Mouse (Mus musculus): ENCODE data around the gene Tenm3. TPM values are rescaled to one million over a fixed set of nuclear protein-coding genes. Genes with fewer than 3 reads are reported as not detected.

Tenm3 gene
- polyA plus RNA-seq, 1 experiment from 2014 or later: 4.7 TPM

DNA sequence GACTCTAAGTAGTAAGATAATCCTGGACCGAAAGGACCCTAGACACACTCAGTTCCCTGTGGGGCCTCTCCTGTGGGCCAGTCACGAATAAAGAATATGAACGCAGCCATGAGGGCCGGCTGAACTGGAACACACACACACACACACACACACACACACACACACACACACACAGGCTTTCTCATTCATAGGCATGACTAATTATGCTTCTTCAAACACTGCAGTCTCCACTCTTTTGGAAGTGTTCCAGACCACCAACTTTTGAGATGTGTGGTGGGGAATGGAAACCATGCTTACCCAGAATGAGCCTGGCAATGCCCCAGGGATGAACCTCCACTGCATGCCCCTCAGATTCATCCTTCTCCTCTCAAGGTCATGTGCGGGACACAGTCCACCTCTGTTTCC is 45.8 kb downstream of the Tenm3 start:
- 77% methylated on average over 5 of the region's 5 CpGs for WGBS (ENCODE audit: insufficient replicate concordance)
- no peaks in the 10 kb centered on the region for H3K4me1 ChIP-seq (ENCODE audit: insufficient read depth)
- DNase-seq (no peak), ATAC-seq (no peak)
- no peak overlapping the region for H3K4me2 ChIP-seq (ENCODE audit: low read depth, low read length)
- no peaks in the 10 kb centered on the region for H3K36me3 ChIP-seq (replicated peaks; ENCODE audit: insufficient read depth, low read length)
- TF ChIP-seq EP300 (IDR thresholded peaks at IDR 0.05; ENCODE audit: low read depth) (no peak), CTCF (IDR thresholded peaks at IDR 0.05; ENCODE audit: low read depth) (no peak)
- no peaks in the 10 kb centered on the region for H3K27me3 ChIP-seq (ENCODE audit: insufficient read depth, low read length)
- H3K9ac ChIP-seq (replicated peaks): no peak overlapping the region
- H3K9me3 ChIP-seq (ENCODE audit: low read length): no peaks in the 10 kb centered on the region
- H3K4me3 ChIP-seq (ENCODE audit: low read depth, low read length): no peak overlapping the region
- no peak overlapping the region for H3K27ac ChIP-seq (ENCODE audit: low read depth)

DNA sequence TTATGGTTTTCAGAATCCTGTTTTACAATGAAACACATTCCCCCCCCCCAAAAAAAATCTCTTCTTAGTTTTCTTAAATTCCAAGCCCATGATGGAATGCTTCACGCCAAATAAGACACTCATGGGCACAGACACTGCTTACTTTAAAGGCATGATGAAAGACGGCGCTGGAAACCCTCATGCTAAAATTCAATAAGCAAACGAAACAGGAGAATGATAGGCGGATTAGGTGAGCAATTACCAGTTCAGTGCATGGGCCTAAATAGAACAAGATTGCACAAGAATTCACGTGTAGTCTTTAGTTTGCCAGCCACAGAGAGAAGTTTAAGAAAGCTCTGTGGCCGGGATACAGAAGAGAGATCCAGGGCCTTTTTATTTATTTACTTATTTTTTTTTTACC is 49.5 kb downstream of the Tenm3 start:
- Histone ChIP-seq H3K36me3 (replicated peaks; ENCODE audit: insufficient read depth, low read length) (no peaks in the 10 kb centered on the region), H3K27me3 (ENCODE audit: insufficient read depth, low read length) (no peaks in the 10 kb centered on the region), H3K9me3 (ENCODE audit: low read length) (no peaks in the 10 kb centered on the region), H3K9ac (replicated peaks) (no peak overlapping the region), H3K4me2 (ENCODE audit: low read depth, low read length) (0 out of 2 replicates have a peak overlapping the region, but pooled peaks have one; percentile 9), H3K27ac (ENCODE audit: low read depth) (no peak overlapping the region), H3K4me3 (ENCODE audit: low read depth, low read length) (no peak overlapping the region), H3K4me1 (ENCODE audit: insufficient read depth) (no peaks in the 10 kb centered on the region)
- peak; percentile 51; the same call in 1 of the 2 replicates for ATAC-seq
- TF ChIP-seq EP300 (IDR thresholded peaks at IDR 0.05; ENCODE audit: low read depth): no peak
- DNase-seq: no peak
- 49% methylated on average over 7 of the region's 7 CpGs for WGBS (ENCODE audit: insufficient replicate concordance)

DNA sequence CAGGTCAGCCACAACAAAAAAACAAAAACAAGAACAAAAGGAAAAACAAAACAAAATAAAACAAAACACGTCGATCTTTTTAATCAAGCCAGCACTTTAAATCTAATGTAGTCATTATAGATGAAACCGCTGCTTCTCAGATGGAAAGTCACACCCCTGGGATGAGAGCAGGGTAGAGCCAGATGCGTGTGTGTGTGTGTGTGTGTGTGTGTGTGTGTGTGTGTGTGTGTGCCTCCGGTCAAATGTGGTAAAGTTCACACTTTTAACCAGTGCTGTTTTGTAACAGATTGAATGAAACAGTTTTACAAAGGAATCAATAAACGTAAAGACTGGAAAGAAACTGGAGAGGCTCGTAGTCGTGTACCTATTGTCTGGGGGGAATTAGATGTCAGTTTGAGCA is 50.0 kb downstream of the Tenm3 start:
- Histone ChIP-seq H3K36me3 (replicated peaks; ENCODE audit: insufficient read depth, low read length) (no peaks in the 10 kb centered on the region), H3K27ac (ENCODE audit: low read depth) (no peak overlapping the region), H3K4me3 (ENCODE audit: low read depth, low read length) (no peak overlapping the region), H3K4me1 (ENCODE audit: insufficient read depth) (no peaks in the 10 kb centered on the region), H3K27me3 (ENCODE audit: insufficient read depth, low read length) (no peaks in the 10 kb centered on the region), H3K9ac (replicated peaks) (no peak overlapping the region), H3K9me3 (ENCODE audit: low read length) (no peaks in the 10 kb centered on the region), H3K4me2 (ENCODE audit: low read depth, low read length) (0 out of 2 replicates have a peak overlapping the region, but pooled peaks have one; percentile 9)
- TF ChIP-seq CTCF (IDR thresholded peaks at IDR 0.05; ENCODE audit: low read depth) (no peak), EP300 (IDR thresholded peaks at IDR 0.05; ENCODE audit: low read depth) (no peak)
- ATAC-seq (peak; percentile 58; the same call in 1 of the 2 replicates), DNase-seq (peak; percentile 19)
- WGBS (ENCODE audit: insufficient replicate concordance): 66% methylated on average over 8 of the region's 8 CpGs

DNA sequence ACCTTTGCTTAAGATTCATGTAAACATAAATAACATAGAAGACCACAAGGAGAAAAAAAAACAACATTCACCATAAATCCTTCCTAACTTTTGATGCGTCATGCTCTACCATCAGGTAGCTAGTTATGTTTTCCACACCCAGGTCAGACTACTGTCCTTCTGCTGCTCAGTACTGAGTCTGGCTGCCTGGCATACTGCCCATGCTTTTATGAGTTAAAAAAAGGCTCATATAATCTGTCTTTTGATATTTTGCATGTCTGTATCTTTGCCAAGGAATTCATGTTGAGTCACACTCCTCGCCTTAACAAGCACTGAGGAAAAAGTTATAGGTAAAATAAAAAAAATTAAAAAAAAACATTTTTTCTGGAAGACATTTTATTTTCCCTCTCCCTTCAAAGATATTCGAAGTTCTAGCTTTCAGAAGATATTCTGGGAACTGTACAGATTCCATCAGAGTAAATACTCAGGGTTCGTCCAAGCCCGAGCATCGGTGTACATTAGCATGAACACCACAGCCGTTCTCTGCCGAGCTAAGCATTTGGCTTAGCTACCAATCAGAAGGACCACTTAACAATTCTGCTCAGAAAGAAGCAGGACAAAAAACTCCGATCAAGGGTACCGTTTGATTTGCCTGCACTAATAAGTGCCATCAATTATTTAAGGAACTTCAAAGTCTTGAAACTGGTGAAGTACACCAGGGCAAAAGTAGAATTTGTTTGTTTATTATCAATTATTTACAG is 51.0 kb downstream of the Tenm3 start:
- Histone ChIP-seq H3K4me1 (ENCODE audit: insufficient read depth) (no peaks in the 10 kb centered on the region), H3K36me3 (replicated peaks; ENCODE audit: insufficient read depth, low read length) (no peaks in the 10 kb centered on the region), H3K27me3 (ENCODE audit: insufficient read depth, low read length) (no peaks in the 10 kb centered on the region), H3K4me3 (ENCODE audit: low read depth, low read length) (no peak overlapping the region), H3K27ac (ENCODE audit: low read depth) (no peak overlapping the region), H3K4me2 (ENCODE audit: low read depth, low read length) (no peak overlapping the region), H3K9ac (replicated peaks) (no peak overlapping the region), H3K9me3 (ENCODE audit: low read length) (no peaks in the 10 kb centered on the region)
- TF ChIP-seq EP300 (IDR thresholded peaks at IDR 0.05; ENCODE audit: low read depth): no peak
- TF ChIP-seq CTCF (IDR thresholded peaks at IDR 0.05; ENCODE audit: low read depth): no peak
- ATAC-seq (no peak), DNase-seq (no peak)
- WGBS (ENCODE audit: insufficient replicate concordance): 65% methylated on average over 10 of the region's 10 CpGs

DNA sequence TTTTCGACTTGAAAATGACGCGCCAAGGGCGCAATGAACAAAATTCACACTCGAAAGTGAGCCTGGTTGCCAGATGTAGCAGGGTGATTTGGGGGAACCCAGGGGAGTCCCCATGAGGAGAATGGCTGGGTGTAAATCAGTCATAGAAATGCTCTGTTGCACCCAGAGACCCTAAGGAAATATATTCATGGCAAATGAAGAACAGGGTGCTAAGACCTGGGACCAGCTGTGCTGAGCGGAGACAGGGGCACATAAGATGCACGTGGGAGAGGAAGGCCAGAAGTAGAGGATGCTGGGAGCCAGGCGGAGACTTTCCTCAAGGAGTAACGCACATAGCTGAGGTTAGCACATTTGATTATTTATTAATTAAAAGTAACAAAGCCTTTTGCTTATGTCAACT is 60.4 kb downstream of the Tenm3 start:
- Histone ChIP-seq H3K4me1 (ENCODE audit: insufficient read depth) (no peaks in the 10 kb centered on the region), H3K27ac (ENCODE audit: low read depth) (no peak overlapping the region), H3K27me3 (ENCODE audit: insufficient read depth, low read length) (no peaks in the 10 kb centered on the region), H3K4me3 (ENCODE audit: low read depth, low read length) (no peak overlapping the region), H3K36me3 (replicated peaks; ENCODE audit: insufficient read depth, low read length) (no peaks in the 10 kb centered on the region), H3K9ac (replicated peaks) (no peak overlapping the region), H3K4me2 (ENCODE audit: low read depth, low read length) (no peak overlapping the region), H3K9me3 (ENCODE audit: low read length) (no peaks in the 10 kb centered on the region)
- ATAC-seq (no peak), DNase-seq (no peak)
- TF ChIP-seq EP300 (IDR thresholded peaks at IDR 0.05; ENCODE audit: low read depth): no peak
- TF ChIP-seq CTCF (IDR thresholded peaks at IDR 0.05; ENCODE audit: low read depth): no peak
- 80% methylated on average over 9 of the region's 9 CpGs for whole genome bisulfite sequencing (ENCODE audit: insufficient replicate concordance)

DNA sequence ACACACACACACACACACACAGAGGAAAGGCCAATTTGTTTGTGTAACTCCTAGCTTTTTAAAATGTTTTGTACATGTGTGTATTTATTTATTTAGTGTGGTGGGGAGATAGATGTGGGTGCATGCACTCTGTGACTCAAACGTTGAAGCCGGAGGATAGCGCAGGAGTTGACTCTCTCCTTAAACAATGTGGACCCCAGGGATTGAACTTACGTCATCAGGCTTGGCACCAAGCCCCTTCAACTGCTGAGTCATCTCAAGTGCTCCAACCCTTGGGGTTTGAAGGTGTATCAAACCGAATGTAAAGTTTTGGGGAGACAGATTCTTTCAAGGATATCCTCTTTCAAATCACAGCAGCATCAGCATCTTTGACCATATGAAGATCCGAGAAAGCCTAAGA is 63.1 kb downstream of the Tenm3 start:
- H3K4me1 ChIP-seq (ENCODE audit: insufficient read depth): no peaks in the 10 kb centered on the region
- H3K9me3 ChIP-seq (ENCODE audit: low read length): no peaks in the 10 kb centered on the region
- H3K36me3 ChIP-seq (replicated peaks; ENCODE audit: insufficient read depth, low read length): no peaks in the 10 kb centered on the region
- ATAC-seq (no peak), DNase-seq (no peak)
- H3K27ac ChIP-seq (ENCODE audit: low read depth): no peak overlapping the region
- H3K27me3 ChIP-seq (ENCODE audit: insufficient read depth, low read length): no peaks in the 10 kb centered on the region
- no peak overlapping the region for H3K4me3 ChIP-seq (ENCODE audit: low read depth, low read length)
- no peak overlapping the region for H3K9ac ChIP-seq (replicated peaks)
- WGBS (ENCODE audit: insufficient replicate concordance): 81% methylated on average over 6 of the region's 6 CpGs
- H3K4me2 ChIP-seq (ENCODE audit: low read depth, low read length): no peak overlapping the region
- TF ChIP-seq EP300 (IDR thresholded peaks at IDR 0.05; ENCODE audit: low read depth) (no peak), CTCF (IDR thresholded peaks at IDR 0.05; ENCODE audit: low read depth) (no peak)

All from liver, postnatal 0 days (tissue).